Mouse (Mus musculus) right cerebral cortex, adult 2 months (tissue): ENCODE measurements around the gene Maoa.

ENCODE experiments used
- DNase-seq, 2 experiments: peaks; one replicate each; pipeline ENCODE4 v3.0.0; 2021 to 2022; ENCODE audit warnings: low spot score in 2 of 2

Maoa gene

DNA sequence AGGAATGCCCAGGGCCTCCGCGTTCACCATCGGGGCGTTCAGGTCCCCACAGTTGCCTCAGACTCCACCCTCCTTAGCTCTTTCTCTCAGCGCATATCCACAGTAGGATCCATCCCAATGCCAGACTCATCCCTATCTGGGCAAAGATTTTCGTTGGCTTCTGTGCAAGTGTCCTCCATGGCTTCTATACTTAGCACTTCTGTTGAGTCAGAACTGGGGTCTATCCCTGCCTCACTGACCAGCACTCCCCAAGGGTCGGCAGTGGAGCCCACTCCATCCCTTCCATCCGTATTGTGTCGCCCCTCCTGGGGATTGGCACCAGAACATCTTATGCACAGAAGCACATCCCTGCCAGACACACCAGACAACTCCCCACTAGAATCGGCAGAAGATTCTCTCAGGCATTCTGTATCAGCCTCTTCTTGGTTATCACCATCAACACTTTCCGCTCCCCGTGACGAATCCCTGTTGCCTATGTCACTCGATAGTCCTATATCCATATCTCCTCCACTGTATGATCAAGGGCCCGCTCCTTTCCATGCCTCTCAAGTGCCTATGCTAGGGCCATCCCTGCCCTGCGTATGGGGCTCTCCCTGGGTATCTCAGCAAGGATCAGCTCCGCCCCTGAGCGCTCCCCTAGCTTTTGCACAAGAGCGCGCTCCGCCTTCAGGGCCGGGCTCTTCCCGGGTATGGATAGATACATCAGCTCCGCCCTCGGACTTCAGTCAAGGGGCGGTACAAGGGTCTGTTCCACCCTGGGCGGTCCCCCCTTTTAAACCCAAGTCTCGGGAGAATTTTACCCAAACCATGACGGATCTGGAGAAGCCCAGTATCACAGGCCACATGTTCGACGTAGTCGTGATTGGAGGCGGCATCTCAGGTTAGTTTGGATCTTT is at the start of gene Maoa:
Gene Maoa (plus strand): TSS at position 665 of the 896 bp plus-strand sequence.
- peak; percentile 70 to 74 for DNase-seq

DNA sequence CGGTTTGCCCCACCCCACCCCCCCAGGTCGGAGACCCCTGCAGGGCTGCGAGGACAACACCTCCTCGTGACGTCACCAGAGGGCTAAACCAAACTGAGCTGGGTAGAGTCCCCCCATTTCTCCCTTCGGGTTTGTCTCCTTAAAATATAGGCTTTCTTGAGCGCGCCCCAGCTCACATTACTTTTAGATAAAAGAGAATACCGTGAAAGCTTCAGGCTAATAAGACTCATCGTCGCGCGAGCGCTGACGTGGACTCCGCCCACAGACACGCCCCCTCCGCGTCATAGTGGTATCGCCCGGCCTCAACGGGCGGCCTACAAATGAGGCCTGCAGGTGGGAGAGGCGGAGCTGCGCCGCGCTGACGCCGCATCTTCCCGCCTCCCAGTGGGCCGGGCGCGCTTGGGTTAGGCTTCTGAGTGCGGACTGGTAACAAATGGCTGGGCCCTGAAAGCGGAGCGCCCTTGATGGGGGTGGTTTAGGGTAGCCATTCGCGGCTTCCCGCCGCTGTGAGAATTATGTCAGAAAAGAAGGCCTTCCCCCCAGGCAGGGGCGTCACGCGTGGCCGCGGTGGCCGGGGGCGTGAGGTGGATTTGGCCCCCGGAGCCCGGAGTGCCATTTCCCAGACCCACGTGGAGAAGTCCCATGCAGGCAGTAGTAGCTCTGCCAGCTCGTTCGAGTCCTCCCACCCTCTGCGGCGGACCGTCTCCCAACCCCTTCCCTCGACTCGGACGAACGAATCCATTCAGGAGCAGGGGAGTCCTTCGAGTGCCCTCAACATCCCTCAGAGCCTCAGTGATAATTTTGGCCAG is 1.1 kb upstream of the Maoa start:
- peak; percentile 82 to 86 for DNase-seq

DNA sequence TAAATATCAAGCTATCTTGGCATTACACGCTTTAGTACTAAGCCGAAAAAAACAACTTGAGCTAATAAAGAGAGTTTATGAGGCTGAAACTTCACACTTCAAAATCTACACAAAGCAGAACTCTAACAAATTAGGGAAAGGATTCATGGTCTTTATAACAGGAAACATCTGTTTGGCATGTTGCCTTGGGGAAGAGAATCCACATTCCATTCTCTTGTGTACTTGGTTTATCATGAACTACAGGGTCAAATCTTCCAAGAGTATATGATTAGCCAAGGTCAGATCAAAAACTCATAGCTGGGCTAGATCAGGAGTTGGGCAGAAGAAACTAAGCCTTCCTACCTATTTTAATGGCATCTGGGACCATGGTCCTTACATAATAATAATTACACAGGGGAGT is 37.0 kb downstream of the Maoa start:
- no peak for DNase-seq

DNA sequence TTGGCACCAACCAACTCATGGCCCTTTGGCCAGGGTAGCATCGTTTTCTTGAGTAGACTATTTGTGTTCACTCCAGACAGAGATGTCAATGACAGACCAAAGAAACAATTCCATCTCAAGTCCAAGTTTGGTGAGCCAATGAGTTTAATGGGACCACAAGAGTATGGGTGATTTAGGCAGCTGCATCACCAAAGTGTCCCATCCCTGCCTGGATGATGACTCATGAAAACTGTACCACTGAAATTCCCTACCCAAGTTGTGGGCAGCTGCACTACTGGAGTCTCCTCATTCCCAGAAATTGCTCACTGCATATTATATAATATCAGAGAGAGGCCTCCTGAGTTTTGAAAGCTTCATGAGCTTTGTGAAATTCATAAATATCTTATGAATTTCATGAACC is 86.6 kb downstream of the Maoa start:
- no peak for DNase-seq

DNA sequence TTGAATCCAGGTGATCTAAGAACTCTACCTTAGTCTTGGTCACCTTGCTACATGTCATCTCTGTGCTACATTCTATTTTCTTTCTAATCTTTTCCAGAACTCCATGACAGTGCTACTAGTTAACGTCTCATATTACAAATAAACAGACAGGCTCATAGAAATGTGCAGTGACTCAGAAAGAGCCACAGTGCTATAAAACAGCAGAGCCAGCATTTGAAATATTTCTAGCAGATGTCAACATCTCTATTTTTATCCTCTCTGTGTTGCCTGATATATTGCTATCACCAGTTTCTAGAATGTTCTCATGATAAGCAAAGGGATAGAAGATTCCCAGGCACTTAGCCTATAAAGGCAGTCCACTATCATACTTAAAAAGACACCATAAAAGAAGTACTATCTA is 94.5 kb downstream of the Maoa start:
- no peak for DNase-seq
